Mouse (Mus musculus) CH12F3 (cell line): ENCODE data around the gene Unc80.

Source experiments
- in situ Hi-C: fragments of 300-500 bp; cut with MboI; formaldehyde crosslinking; loops from 2 replicates; pipeline ENCODE4 v1.14.3; 2020; ENCODE audit warnings: low sequenced_read_pairs

Gene Unc80

GRCm38 (mm10) chr1:66701576-66701940, 233.4 kb downstream of the Unc80 start:
- in situ Hi-C loops, result no loop called here

DNA sequence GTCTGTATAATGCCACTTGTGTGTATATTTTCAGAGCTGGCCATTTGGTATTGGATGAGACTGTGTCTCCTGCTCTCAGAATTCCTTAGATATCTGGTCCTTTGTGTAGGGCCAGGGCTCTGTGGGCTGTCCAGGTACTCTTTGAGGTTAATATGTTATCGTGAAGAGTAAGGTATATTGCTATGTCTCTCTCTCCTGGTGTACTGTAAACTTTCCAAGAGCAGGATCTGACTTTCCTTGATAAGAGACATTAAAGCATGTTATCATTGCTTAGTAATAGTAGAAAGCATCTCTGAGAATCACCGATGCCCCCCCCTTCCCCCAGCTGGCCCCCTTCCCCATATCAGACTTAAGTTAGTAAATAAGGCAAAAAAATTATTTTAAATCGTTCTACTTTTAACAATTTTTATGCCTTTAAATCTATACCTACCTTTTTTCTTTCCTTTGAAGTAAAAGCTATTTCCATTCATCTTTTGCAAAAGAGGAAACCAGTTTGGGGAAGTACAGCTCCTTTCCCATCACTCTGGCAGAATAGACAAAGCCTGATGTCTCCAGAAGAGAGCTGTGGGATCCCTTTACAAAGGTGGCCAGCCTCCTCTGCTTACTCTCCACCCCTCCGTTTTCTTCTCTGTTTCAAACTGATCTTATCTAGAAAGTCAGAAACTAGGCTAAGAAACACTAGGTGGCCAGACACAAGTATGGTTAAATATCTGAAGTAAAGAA, 234.6 kb downstream of the Unc80 start:
- in situ Hi-C loops, result no loop called here

DNA sequence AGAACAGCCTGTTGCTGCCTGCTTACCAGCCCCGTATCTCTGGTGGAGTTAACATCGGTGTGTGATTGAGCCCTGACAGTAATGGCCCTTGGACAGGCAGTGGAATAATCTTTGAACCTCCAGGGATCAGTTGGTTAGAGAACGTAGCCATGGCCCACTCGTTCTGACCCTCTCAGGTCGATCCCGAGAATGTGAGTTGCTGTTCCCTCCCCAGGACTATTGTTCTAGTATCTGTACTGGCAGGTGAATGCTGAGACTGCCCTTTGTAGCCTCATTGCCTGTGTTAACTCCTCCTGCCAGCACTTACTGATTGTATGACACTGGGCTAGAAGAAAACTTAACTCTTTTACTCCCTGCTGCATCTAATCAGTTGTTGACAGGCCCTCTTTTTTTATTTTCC, 236.4 kb downstream of the Unc80 start:
- in situ Hi-C loops, result no loop called here

DNA sequence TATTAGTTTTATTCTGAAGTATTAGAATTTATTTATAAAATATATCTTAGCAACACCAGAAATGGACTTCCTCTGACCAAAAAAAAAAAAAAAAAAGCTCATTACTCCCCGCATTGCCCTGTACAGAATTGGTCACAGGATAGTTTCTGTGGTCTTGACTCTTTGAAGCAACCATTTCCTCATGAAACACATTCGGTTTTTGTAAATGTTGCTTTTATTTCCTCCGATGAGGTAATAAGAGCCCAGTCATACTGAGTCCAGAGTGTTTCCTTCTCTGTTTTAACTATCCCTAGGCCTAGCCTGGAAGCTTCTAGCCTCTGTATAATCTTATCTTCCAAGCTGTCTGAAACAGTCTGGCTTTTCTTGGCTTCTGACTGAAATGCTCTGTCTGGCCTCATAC, 244.7 kb downstream of the Unc80 start:
- in situ Hi-C loops, result no loop called here

DNA sequence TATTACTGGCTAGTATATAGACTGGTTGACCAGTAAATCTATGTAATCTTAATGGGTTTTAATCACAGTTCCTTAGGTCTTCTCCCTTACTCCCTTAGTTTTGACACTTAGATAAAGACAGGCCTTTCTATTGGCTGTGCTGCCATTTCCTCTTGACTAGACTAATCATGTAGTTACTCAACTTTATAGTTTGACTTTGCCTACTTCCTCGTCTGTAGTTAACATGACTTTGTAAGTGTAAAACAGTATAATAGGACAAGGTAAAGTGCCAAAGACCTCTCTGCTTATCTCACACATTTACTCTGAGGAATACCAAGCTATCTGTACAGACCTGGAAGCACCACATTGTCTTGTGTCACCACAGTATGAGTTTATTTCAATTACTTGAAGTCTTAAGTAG, 262.4 kb downstream of the Unc80 start:
- in situ Hi-C loops, result no loop called here
